Mouse (Mus musculus): ENCODE data around the gene Ccl20. TPM values are rescaled to one million over a fixed set of nuclear protein-coding genes. Genes with fewer than 3 reads are reported as not detected.

Ccl20 gene
- polyA plus RNA-seq, 1 experiment from 2014 or later = not detected

- ATAC-seq (ENCODE audit: insufficient read depth) = no peak
- Histone ChIP-seq H3K36me3 (replicated peaks) (no peaks in the 10 kb centered on the region), H3K4me1 (replicated peaks) (no peaks in the 10 kb centered on the region), H3K4me2 (no peak overlapping the region), H3K9ac (no peak overlapping the region), H3K27ac (replicated peaks) (no peak overlapping the region), H3K27me3 (no peaks in the 10 kb centered on the region), H3K9me3 (replicated peaks) (no peaks in the 10 kb centered on the region), H3K4me3 (replicated peaks) (no peak overlapping the region)
- WGBS (ENCODE audit: insufficient replicate concordance) = 57% methylated on average over 8 of the region's 8 CpGs
These were observed 24.9 kb downstream of the Ccl20 start for GRCm38 (mm10) chr1:83141510-83141909.

DNA sequence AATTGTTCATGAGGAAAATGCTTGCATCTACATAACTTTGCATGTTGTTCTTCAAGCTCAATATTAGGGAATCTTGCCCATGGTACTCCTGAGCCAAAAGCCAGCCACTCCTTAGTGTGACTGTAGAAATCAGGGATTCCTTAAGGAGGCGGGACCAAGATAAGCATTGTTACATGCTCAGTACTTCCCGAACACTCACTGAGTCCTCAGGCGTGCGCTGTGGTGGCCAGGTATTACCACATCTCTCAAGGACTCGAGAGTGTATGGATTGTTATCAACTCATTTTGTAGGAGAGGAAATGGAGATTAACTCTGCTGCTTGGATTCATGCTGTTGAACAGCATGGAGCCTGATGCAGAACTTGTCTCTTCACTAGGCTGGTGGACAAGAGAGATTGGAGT, 25.5 kb downstream of the Ccl20 start:
- no peaks in the 10 kb centered on the region for H3K27me3 ChIP-seq
- ATAC-seq (ENCODE audit: insufficient read depth) = no peak
- no peaks in the 10 kb centered on the region for H3K36me3 ChIP-seq (replicated peaks)
- WGBS (ENCODE audit: insufficient replicate concordance) = 65% methylated on average over 5 of the region's 5 CpGs
- no peaks in the 10 kb centered on the region for H3K9me3 ChIP-seq (replicated peaks)
- H3K9ac ChIP-seq = no peak overlapping the region
- no peaks in the 10 kb centered on the region for H3K4me1 ChIP-seq (replicated peaks)
- no peak overlapping the region for H3K4me3 ChIP-seq (replicated peaks)
- no peak overlapping the region for H3K27ac ChIP-seq (replicated peaks)
- H3K4me2 ChIP-seq = no peak overlapping the region

- Histone ChIP-seq H3K27ac (replicated peaks) (no peak overlapping the region), H3K27me3 (no peaks in the 10 kb centered on the region), H3K4me1 (replicated peaks) (no peaks in the 10 kb centered on the region), H3K9ac (no peak overlapping the region), H3K36me3 (replicated peaks) (no peaks in the 10 kb centered on the region), H3K4me3 (replicated peaks) (no peak overlapping the region), H3K4me2 (no peak overlapping the region), H3K9me3 (replicated peaks) (no peaks in the 10 kb centered on the region)
- WGBS (ENCODE audit: insufficient replicate concordance) = 60% methylated on average over 2 of the region's 2 CpGs
- no peak for ATAC-seq (ENCODE audit: insufficient read depth)
These were observed 30.0 kb downstream of the Ccl20 start for GRCm38 (mm10) chr1:83146547-83146946.

- Histone ChIP-seq H3K9me3 (replicated peaks) (no peaks in the 10 kb centered on the region), H3K4me3 (replicated peaks) (no peak overlapping the region), H3K4me2 (no peak overlapping the region), H3K4me1 (replicated peaks) (no peaks in the 10 kb centered on the region), H3K27ac (replicated peaks) (no peak overlapping the region), H3K36me3 (replicated peaks) (no peaks in the 10 kb centered on the region), H3K9ac (no peak overlapping the region), H3K27me3 (no peaks in the 10 kb centered on the region)
- WGBS (ENCODE audit: insufficient replicate concordance) = 65% methylated on average over 3 of the region's 3 CpGs
- ATAC-seq (ENCODE audit: insufficient read depth) = no peak
These were observed 33.7 kb downstream of the Ccl20 start for GRCm38 (mm10) chr1:83150227-83150626.

- no peaks in the 10 kb centered on the region for H3K4me1 ChIP-seq (replicated peaks)
- no peak overlapping the region for H3K4me3 ChIP-seq (replicated peaks)
- H3K36me3 ChIP-seq (replicated peaks) = no peaks in the 10 kb centered on the region
- H3K27ac ChIP-seq (replicated peaks) = no peak overlapping the region
- H3K4me2 ChIP-seq = no peak overlapping the region
- WGBS (ENCODE audit: insufficient replicate concordance) = 55% methylated on average over 3 of the region's 3 CpGs
- no peaks in the 10 kb centered on the region for H3K9me3 ChIP-seq (replicated peaks)
- ATAC-seq (ENCODE audit: insufficient read depth) = no peak
- no peak overlapping the region for H3K9ac ChIP-seq
- H3K27me3 ChIP-seq = no peaks in the 10 kb centered on the region
These were observed 36.4 kb downstream of the Ccl20 start for GRCm38 (mm10) chr1:83152961-83153360.

- Histone ChIP-seq H3K27me3 (no peaks in the 10 kb centered on the region), H3K4me2 (no peak overlapping the region), H3K9me3 (replicated peaks) (no peaks in the 10 kb centered on the region), H3K36me3 (replicated peaks) (no peaks in the 10 kb centered on the region), H3K4me1 (replicated peaks) (no peaks in the 10 kb centered on the region), H3K4me3 (replicated peaks) (no peak overlapping the region), H3K27ac (replicated peaks) (no peak overlapping the region), H3K9ac (no peak overlapping the region)
- WGBS (ENCODE audit: insufficient replicate concordance) = 24% methylated on average over 1 of the region's 1 CpGs
- no peak for ATAC-seq (ENCODE audit: insufficient read depth)
These were observed 40.3 kb downstream of the Ccl20 start for GRCm38 (mm10) chr1:83156876-83157275.

GRCm38 (mm10) chr1:83159603-83160002, 43.0 kb downstream of the Ccl20 start, which contains the start of gene Daw1:
Daw1 (plus strand) TSS chr1:83159752.
- Histone ChIP-seq H3K4me3 (replicated peaks) (peak within 1 kb of the TSS; percentile 50), H3K4me1 (replicated peaks) (no peaks in the 10 kb centered on the region), H3K36me3 (replicated peaks) (no peaks in the 10 kb centered on the region), H3K27ac (replicated peaks) (no peak within 1 kb of the TSS), H3K9ac (no peak within 1 kb of the TSS), H3K9me3 (replicated peaks) (no peaks in the 10 kb centered on the region), H3K4me2 (peak within 1 kb of the TSS; percentile 55), H3K27me3 (no peaks in the 10 kb centered on the region)
- 4% methylated on average over 16 of the region's 16 CpGs for WGBS (ENCODE audit: insufficient replicate concordance)
- no peak for ATAC-seq (ENCODE audit: insufficient read depth)

DNA sequence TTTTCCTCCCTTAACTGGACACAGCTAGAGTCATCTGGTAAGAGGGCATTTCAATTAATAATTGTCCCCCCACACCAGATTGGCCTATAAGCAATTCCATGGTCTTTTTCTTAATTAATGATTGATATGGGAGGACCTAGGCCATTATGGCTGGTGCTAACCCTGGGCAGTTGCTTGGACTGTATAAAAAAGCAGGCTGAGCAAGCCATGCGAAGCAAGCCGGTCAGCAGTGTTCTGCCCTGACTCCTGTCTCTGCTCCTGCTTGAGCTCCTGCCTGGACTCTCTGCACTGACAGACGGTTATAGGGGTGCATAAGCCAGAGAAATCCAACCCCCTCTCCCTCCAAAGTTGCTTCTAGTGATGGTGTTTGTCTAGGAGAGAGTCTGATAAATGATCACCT, 45.1 kb downstream of the Ccl20 start:
- 60% methylated on average over 3 of the region's 3 CpGs for WGBS (ENCODE audit: insufficient replicate concordance)
- Histone ChIP-seq H3K4me3 (replicated peaks) (no peak overlapping the region), H3K9ac (no peak overlapping the region), H3K4me1 (replicated peaks) (no peaks in the 10 kb centered on the region), H3K36me3 (replicated peaks) (no peaks in the 10 kb centered on the region), H3K27ac (replicated peaks) (no peak overlapping the region), H3K4me2 (no peak overlapping the region), H3K9me3 (replicated peaks) (no peaks in the 10 kb centered on the region), H3K27me3 (no peaks in the 10 kb centered on the region)
- no peak for ATAC-seq (ENCODE audit: insufficient read depth)

DNA sequence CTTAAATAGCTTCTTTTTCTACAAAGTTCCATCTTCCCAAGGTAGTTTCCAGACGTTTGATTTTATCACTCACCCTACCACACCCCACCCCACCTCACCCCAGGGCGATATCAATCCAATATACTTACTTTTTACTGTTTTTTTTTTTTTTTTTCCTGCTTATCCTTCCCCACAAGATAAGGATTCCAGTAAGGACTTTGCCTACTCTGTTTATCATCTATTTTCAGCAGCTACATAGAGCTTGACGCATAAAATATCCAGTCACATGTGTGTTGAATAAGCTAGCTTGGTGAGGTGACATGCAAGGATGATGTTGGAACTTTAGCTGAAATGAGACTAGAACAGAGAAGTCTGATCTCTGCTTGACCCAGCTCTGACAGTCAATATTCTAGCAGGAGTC, 47.5 kb downstream of the Ccl20 start:
- no peaks in the 10 kb centered on the region for H3K9me3 ChIP-seq (replicated peaks)
- no peaks in the 10 kb centered on the region for H3K36me3 ChIP-seq (replicated peaks)
- no peaks in the 10 kb centered on the region for H3K27me3 ChIP-seq
- 49% methylated on average over 3 of the region's 3 CpGs for WGBS (ENCODE audit: insufficient replicate concordance)
- no peak for ATAC-seq (ENCODE audit: insufficient read depth)
- H3K4me2 ChIP-seq = no peak overlapping the region
- no peaks in the 10 kb centered on the region for H3K4me1 ChIP-seq (replicated peaks)
- no peak overlapping the region for H3K4me3 ChIP-seq (replicated peaks)
- H3K27ac ChIP-seq (replicated peaks) = no peak overlapping the region
- H3K9ac ChIP-seq = no peak overlapping the region

Other genes starting within 250 kb of the Ccl20 start
- 0.15 and 0.29 TPM in 2 replicates for gene A030005L19Rik, start 203.4 kb upstream of the Ccl20 start, polyA plus RNA-seq (2015; fragmentation: Nextera tagmentation; extraction: Ambion mirVana)
- not detected in 2 replicates for gene A030014E15Rik, start 191.8 kb upstream of the Ccl20 start, polyA plus RNA-seq (2015; fragmentation: Nextera tagmentation; extraction: Ambion mirVana)
- gene Gm6217, start 185.4 kb upstream of the Ccl20 start, polyA plus RNA-seq (2015; fragmentation: Nextera tagmentation; extraction: Ambion mirVana) = not detected in 2 replicates
- gene A030003K21Rik, start 173.4 kb upstream of the Ccl20 start, polyA plus RNA-seq (2015; fragmentation: Nextera tagmentation; extraction: Ambion mirVana) = not detected in 2 replicates
- not detected in 2 replicates for gene Gm7544, start 160.8 kb upstream of the Ccl20 start, polyA plus RNA-seq (2015; fragmentation: Nextera tagmentation; extraction: Ambion mirVana)
- gene Gm47955, start 156.5 kb upstream of the Ccl20 start, polyA plus RNA-seq (2015; fragmentation: Nextera tagmentation; extraction: Ambion mirVana) = not detected in 2 replicates
- gene Gm47959, start 116.2 kb upstream of the Ccl20 start, polyA plus RNA-seq (2015; fragmentation: Nextera tagmentation; extraction: Ambion mirVana) = not detected in 2 replicates
- gene Slc19a3, start 78.3 kb upstream of the Ccl20 start, polyA plus RNA-seq (2015; fragmentation: Nextera tagmentation; extraction: Ambion mirVana) = 0.05 TPM in 1 of 2 replicates, not detected in the other
- not detected in 2 replicates for gene Krtap28-10, start 74.3 kb upstream of the Ccl20 start, polyA plus RNA-seq (2015; fragmentation: Nextera tagmentation; extraction: Ambion mirVana)
- not detected in 2 replicates for gene Gm47969, start 71.8 kb upstream of the Ccl20 start, polyA plus RNA-seq (2015; fragmentation: Nextera tagmentation; extraction: Ambion mirVana)
- not detected in 2 replicates for gene A030005K14Rik, start 57.4 kb upstream of the Ccl20 start, polyA plus RNA-seq (2015; fragmentation: Nextera tagmentation; extraction: Ambion mirVana)
- not detected in 2 replicates for gene Krtap28-13, start 55.8 kb upstream of the Ccl20 start, polyA plus RNA-seq (2015; fragmentation: Nextera tagmentation; extraction: Ambion mirVana)
- gene Daw1, start 43.0 kb downstream of the Ccl20 start, polyA plus RNA-seq (2015; fragmentation: Nextera tagmentation; extraction: Ambion mirVana) = not detected in 2 replicates

Data from liver, embryonic 15.5 days (tissue).